Mouse (Mus musculus): ENCODE measurements around the gene Prok2. TPM values are rescaled to one million over a fixed set of nuclear protein-coding genes. Genes with fewer than 3 reads are reported as not detected.

Prok2 gene
- polyA plus RNA-seq, 1 experiment from 2014 or later = 0.27 TPM

- H3K9ac ChIP-seq (ENCODE audit: low read length) = no peak overlapping the region
- H3K4me3 ChIP-seq (replicated peaks; ENCODE audit: low read length) = no peak overlapping the region
- no peak overlapping the region for H3K4me2 ChIP-seq (ENCODE audit: low read depth, low read length)
- no peaks in the 10 kb centered on the region for H3K36me3 ChIP-seq (ENCODE audit: control insufficient read depth, insufficient read depth, low read length)
- no peaks in the 10 kb centered on the region for H3K4me1 ChIP-seq (ENCODE audit: control insufficient read depth, insufficient read depth, low read length)
- no peak for ATAC-seq (ENCODE audit: insufficient read depth, low FRiP score)
- no peaks in the 10 kb centered on the region for H3K27me3 ChIP-seq (ENCODE audit: control insufficient read depth, insufficient read depth, low read length)
- H3K27ac ChIP-seq (ENCODE audit: low read length) = no peak overlapping the region
- 82% methylated on average over 5 of the region's 5 CpGs for WGBS
- H3K9me3 ChIP-seq (replicated peaks; ENCODE audit: control insufficient read depth, low read length) = no peaks in the 10 kb centered on the region
Measured at GRCm38 (mm10) chr6:99713256-99713655, 12.9 kb downstream of the Prok2 start.

DNA sequence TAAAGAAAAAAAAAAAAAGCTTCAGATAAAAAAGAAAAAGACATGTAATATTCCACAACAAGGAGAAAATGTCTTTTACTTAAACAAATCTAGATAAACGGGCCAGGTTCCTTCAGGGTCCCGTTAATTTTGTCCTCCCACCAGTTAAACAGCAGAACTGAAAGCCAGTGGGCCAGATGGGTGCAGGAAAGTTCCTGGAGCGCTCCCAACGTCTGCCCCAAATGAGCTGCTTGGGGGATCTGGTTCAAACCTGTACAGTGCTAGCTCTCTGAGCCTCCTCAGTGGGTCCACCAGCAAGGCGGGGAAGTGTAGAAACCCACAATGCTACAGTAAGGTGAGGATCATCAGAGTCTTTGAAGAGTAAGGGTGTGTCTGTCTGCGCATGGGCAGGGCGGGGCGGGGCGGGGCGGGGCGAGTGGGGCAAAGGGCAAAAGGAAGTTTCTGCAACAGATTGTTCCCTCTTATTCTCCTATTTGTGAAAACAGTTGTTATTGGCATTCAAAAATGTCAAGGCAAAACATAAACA is 14.6 kb downstream of the Prok2 start:
- no peak overlapping the region for H3K27ac ChIP-seq (ENCODE audit: low read length)
- H3K27me3 ChIP-seq (ENCODE audit: control insufficient read depth, insufficient read depth, low read length) = no peaks in the 10 kb centered on the region
- WGBS = 61% methylated on average over 11 of the region's 11 CpGs
- H3K9ac ChIP-seq (ENCODE audit: low read length) = no peak overlapping the region
- no peaks in the 10 kb centered on the region for H3K4me1 ChIP-seq (ENCODE audit: control insufficient read depth, insufficient read depth, low read length)
- no peaks in the 10 kb centered on the region for H3K36me3 ChIP-seq (ENCODE audit: control insufficient read depth, insufficient read depth, low read length)
- ATAC-seq (ENCODE audit: insufficient read depth, low FRiP score) = no peak
- no peak overlapping the region for H3K4me2 ChIP-seq (ENCODE audit: low read depth, low read length)
- H3K9me3 ChIP-seq (replicated peaks; ENCODE audit: control insufficient read depth, low read length) = no peaks in the 10 kb centered on the region
- no peak overlapping the region for H3K4me3 ChIP-seq (replicated peaks; ENCODE audit: low read length)

DNA sequence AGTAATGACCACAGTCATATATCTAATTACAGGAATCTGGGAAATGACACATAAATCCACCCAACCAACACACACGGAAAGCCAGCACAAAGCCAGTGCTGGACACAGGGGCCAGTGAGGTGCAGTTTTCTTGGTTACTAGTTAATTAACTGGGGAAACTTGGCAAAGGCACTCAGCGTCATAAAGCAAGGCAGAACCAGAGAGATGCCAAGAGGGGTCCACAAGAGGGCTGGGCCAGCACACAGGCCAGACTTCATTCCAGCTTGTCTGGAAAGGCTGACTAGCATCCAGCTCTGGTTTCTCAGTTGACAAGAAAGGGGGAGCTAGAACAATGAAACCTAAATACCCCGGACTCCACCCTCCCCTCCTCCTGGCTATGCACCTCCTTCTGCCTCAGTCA is 25.7 kb downstream of the Prok2 start:
- Histone ChIP-seq H3K4me2 (ENCODE audit: low read depth, low read length) (no peak overlapping the region), H3K4me1 (ENCODE audit: control insufficient read depth, insufficient read depth, low read length) (no peaks in the 10 kb centered on the region), H3K36me3 (ENCODE audit: control insufficient read depth, insufficient read depth, low read length) (no peaks in the 10 kb centered on the region), H3K9me3 (replicated peaks; ENCODE audit: control insufficient read depth, low read length) (no peaks in the 10 kb centered on the region), H3K27ac (ENCODE audit: low read length) (no peak overlapping the region), H3K4me3 (replicated peaks; ENCODE audit: low read length) (no peak overlapping the region), H3K9ac (ENCODE audit: low read length) (no peak overlapping the region), H3K27me3 (ENCODE audit: control insufficient read depth, insufficient read depth, low read length) (peaks cover 8% of the 10 kb centered on the region; the same call in 1 of the 2 replicates)
- no peak for ATAC-seq (ENCODE audit: insufficient read depth, low FRiP score)
- 54% methylated on average over 3 of the region's 3 CpGs for WGBS

GRCm38 (mm10) chr6:99692916-99693841 is 33.0 kb downstream of the Prok2 start:
- Histone ChIP-seq H3K27me3 (ENCODE audit: control insufficient read depth, insufficient read depth, low read length) (peaks cover 41% of the 10 kb centered on the region), H3K4me2 (ENCODE audit: low read depth, low read length) (peak overlapping the region; percentile 94), H3K9me3 (replicated peaks; ENCODE audit: control insufficient read depth, low read length) (no peaks in the 10 kb centered on the region), H3K4me1 (ENCODE audit: control insufficient read depth, insufficient read depth, low read length) (peaks cover 4% of the 10 kb centered on the region; the same call in 1 of the 2 replicates), H3K4me3 (replicated peaks; ENCODE audit: low read length) (peak overlapping the region; percentile 69), H3K9ac (ENCODE audit: low read length) (peak overlapping the region; percentile 84), H3K36me3 (ENCODE audit: control insufficient read depth, insufficient read depth, low read length) (no peaks in the 10 kb centered on the region), H3K27ac (ENCODE audit: low read length) (no peak overlapping the region)
- ATAC-seq (ENCODE audit: insufficient read depth, low FRiP score) = peak; percentile 65; the same call in 1 of the 2 replicates
- WGBS = 1% methylated on average over 106 of the region's 110 CpGs

GRCm38 (mm10) chr6:99692206-99692915 is 33.8 kb downstream of the Prok2 start, which contains the start of gene Gpr27:
Gene Gpr27, plus strand, starts transcription at chr6:99692679.
- peaks cover 4% of the 10 kb centered on the region; the same call in 1 of the 2 replicates for H3K4me1 ChIP-seq (ENCODE audit: control insufficient read depth, insufficient read depth, low read length)
- H3K9ac ChIP-seq (ENCODE audit: low read length) = peak within 1 kb of the TSS; percentile 84
- peak within 1 kb of the TSS; percentile 94 for H3K4me2 ChIP-seq (ENCODE audit: low read depth, low read length)
- ATAC-seq (ENCODE audit: insufficient read depth, low FRiP score) = peak; percentile 75
- H3K4me3 ChIP-seq (replicated peaks; ENCODE audit: low read length) = peak within 1 kb of the TSS; percentile 69
- H3K27me3 ChIP-seq (ENCODE audit: control insufficient read depth, insufficient read depth, low read length) = peaks cover 38% of the 10 kb centered on the region
- H3K36me3 ChIP-seq (ENCODE audit: control insufficient read depth, insufficient read depth, low read length) = no peaks in the 10 kb centered on the region
- no peak within 1 kb of the TSS for H3K27ac ChIP-seq (ENCODE audit: low read length)
- WGBS = under 1% methylated on average over 96 of the region's 112 CpGs
- no peaks in the 10 kb centered on the region for H3K9me3 ChIP-seq (replicated peaks; ENCODE audit: control insufficient read depth, low read length)

- H3K9me3 ChIP-seq (replicated peaks; ENCODE audit: control insufficient read depth, low read length) = no peaks in the 10 kb centered on the region
- peak overlapping the region; percentile 69 for H3K4me3 ChIP-seq (replicated peaks; ENCODE audit: low read length)
- H3K9ac ChIP-seq (ENCODE audit: low read length) = peak overlapping the region; percentile 84
- H3K36me3 ChIP-seq (ENCODE audit: control insufficient read depth, insufficient read depth, low read length) = no peaks in the 10 kb centered on the region
- peak overlapping the region; percentile 94 for H3K4me2 ChIP-seq (ENCODE audit: low read depth, low read length)
- H3K4me1 ChIP-seq (ENCODE audit: control insufficient read depth, insufficient read depth, low read length) = peaks cover 4% of the 10 kb centered on the region; the same call in 1 of the 2 replicates
- WGBS = 9% methylated on average over 25 of the region's 25 CpGs
- ATAC-seq (ENCODE audit: insufficient read depth, low FRiP score) = no peak
- peaks cover 38% of the 10 kb centered on the region for H3K27me3 ChIP-seq (ENCODE audit: control insufficient read depth, insufficient read depth, low read length)
- H3K27ac ChIP-seq (ENCODE audit: low read length) = no peak overlapping the region
Measured at GRCm38 (mm10) chr6:99691666-99692205, 34.5 kb downstream of the Prok2 start.

DNA sequence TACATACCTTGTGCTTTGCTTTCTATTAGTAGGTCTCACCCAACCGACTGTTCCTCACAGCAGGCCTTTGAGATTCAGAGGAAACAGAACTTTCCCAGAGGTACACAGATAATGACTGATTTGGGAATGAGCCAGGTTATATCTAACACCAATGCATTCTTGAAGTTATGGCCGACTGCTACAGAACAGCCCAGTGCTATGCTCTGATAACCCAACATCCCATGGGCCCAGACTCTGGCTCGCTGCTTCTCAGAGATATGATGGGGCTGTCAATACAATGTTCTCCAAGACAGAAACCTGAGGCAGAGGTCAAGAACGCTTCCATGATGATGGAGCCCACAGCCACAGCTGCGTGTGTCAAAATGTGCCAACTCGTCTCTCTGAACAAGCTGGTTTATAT is 37.7 kb downstream of the Prok2 start:
- ATAC-seq (ENCODE audit: insufficient read depth, low FRiP score) = no peak
- H3K4me2 ChIP-seq (ENCODE audit: low read depth, low read length) = no peak overlapping the region

GRCm38 (mm10) chr6:99684899-99685298 is 41.3 kb downstream of the Prok2 start:
- Histone ChIP-seq H3K27me3 (ENCODE audit: control insufficient read depth, insufficient read depth, low read length) (no peaks in the 10 kb centered on the region), H3K36me3 (ENCODE audit: control insufficient read depth, insufficient read depth, low read length) (no peaks in the 10 kb centered on the region), H3K9ac (ENCODE audit: low read length) (no peak overlapping the region), H3K27ac (ENCODE audit: low read length) (no peak overlapping the region), H3K4me3 (replicated peaks; ENCODE audit: low read length) (no peak overlapping the region), H3K4me2 (ENCODE audit: low read depth, low read length) (no peak overlapping the region), H3K9me3 (replicated peaks; ENCODE audit: control insufficient read depth, low read length) (0 out of 2 replicates have a peak, but pooled peaks cover 4% of the 10 kb centered on the region), H3K4me1 (ENCODE audit: control insufficient read depth, insufficient read depth, low read length) (no peaks in the 10 kb centered on the region)
- ATAC-seq (ENCODE audit: insufficient read depth, low FRiP score) = no peak
- 54% methylated on average over 5 of the region's 5 CpGs for WGBS

More for the DNA sequence above, 37.7 kb downstream of the Prok2 start:
- Histone ChIP-seq H3K36me3 (ENCODE audit: control insufficient read depth, insufficient read depth, low read length) (no peaks in the 10 kb centered on the region), H3K27me3 (ENCODE audit: control insufficient read depth, insufficient read depth, low read length) (peaks cover 24% of the 10 kb centered on the region), H3K9ac (ENCODE audit: low read length) (no peak overlapping the region), H3K9me3 (replicated peaks; ENCODE audit: control insufficient read depth, low read length) (0 out of 2 replicates have a peak, but pooled peaks cover 4% of the 10 kb centered on the region), H3K27ac (ENCODE audit: low read length) (no peak overlapping the region), H3K4me1 (ENCODE audit: control insufficient read depth, insufficient read depth, low read length) (peaks cover 2% of the 10 kb centered on the region; the same call in 1 of the 2 replicates), H3K4me3 (replicated peaks; ENCODE audit: low read length) (no peak overlapping the region)
- WGBS = 72% methylated on average over 6 of the region's 6 CpGs
